Mouse (Mus musculus): ENCODE measurements around the gene Dchs2. TPM values are rescaled to one million over a fixed set of nuclear protein-coding genes. Genes with fewer than 3 reads are reported as not detected.
"Not testable (repeated sequence)": the region's sequence is repeated elsewhere in the genome, so short reads cannot be mapped to it uniquely, and the experiment has no call there.

Gene Dchs2
- 1 to 10 TPM; 5.0 to 5.3 TPM for total RNA-seq (2021)
- long read RNA-seq, experiment 1, partial matches to known transcripts = 0 of 2 reads
- long read RNA-seq, experiment 1, other reads (novel, unspliced or antisense) = 2 of 2 reads
- long read RNA-seq, experiment 2 = 0 reads

DNA sequence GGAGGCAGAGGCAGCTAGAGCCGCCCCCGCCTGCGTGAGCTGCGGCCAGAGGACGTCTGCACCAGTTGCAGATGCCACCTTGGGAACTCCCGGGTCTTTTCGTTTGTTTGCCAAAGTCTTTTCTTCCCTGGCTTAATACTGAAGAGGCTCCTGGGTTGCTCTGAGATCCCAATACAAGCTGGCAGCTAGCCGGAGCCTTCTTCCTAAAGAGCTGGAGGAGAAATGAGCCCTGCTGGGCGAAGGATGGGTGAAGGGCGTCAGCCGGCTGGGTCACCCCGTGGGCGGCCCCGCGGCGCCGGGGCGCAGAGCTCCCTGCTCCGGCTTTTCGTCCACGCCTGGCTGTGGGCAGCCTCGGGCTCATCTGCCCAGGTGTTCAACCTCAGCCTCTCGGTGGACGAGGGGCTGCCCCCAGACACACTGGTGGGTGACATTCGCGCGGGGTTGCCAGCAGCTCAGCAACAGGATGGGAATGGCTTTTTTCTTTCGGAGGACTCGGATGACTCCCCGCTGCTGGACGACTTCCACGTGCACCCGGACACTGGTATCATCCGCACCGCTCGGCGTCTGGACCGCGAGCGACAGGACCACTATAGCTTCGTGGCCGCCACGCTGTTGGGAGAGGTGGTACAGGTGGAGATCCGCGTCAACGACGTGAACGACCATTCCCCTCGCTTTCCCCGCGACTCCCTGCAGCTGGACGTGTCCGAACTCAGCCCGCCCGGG is at the start of gene Dchs2:
TSS of gene Dchs2 (plus strand) at position 223 of the 723 bp plus-strand sequence.
- no peak for DNase-seq (ENCODE audit: low spot score in 2 of 2)

DNA sequence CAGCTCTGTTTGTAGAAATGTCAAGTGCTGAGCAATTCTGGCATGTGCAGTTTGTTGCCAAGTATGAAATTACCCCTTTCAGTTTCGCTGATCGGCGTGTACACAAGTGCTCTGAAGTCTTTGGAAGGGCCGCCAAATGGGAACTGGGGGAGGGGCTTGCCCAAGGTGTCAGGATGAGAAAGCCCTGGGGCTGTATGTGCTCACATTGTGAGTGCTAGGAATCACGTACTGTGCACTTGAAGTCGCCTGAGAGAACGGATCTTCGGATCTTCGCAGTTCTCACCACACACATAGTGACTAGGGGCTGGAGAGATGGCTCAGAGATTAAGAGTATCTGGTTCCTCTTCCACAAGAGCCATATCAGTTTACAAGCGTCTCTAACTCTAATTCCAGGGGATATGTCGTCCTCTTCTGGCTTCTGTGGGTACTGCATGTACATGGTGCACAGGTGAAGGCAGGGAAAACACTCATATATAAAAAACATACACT is 47.1 kb upstream of the Dchs2 start:
- DNase-seq (ENCODE audit: low spot score in 2 of 2) = peak; percentile 41 to 62

DNA sequence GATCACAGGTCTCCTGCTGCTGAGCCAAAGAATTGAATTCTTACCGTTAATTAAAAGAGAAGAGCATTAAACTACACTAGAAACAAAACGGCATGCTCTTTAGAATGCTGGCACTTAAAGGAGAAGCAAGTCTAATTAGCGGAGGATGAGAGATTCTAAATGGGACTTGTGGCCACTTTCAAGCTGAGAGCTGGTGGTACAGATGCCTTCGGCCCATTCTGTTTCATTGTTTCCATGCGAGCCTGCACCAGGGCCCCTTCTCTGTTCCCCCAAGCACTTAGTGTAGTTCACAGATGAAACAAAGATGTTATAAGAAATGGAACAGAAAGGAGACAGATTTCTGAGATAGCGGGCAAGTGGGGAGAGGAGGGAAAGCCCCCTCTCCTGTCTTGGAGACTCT is 30.2 kb upstream of the Dchs2 start:
- no peak for DNase-seq (ENCODE audit: low spot score in 2 of 2)

DNA sequence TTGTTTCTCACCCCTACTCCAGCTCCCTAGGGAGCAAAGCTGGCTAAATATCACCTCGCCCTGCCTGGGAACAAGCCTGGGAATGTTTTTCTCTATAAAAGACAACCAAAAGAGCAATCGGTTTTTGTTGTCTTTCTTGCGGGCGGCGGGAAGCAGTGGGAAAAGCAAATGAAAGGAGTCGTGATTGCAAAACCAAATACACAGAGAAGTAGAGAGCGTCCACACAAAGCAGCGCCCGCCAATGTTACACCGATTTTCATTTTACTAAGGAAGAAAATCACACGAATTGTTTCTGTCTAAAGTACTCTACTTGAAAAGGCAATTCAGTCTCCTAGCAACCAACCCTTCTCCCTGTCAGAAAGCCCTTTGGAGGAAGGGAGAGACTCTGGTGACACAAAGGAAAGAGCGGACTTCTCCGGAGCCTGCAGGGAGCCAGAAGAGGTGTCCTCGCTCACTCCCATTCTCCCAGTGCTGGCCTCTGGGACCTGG is 29.2 kb upstream of the Dchs2 start:
- peak in 1 of 2 experiments; percentile 29 for DNase-seq (ENCODE audit: low spot score in 2 of 2)

DNA sequence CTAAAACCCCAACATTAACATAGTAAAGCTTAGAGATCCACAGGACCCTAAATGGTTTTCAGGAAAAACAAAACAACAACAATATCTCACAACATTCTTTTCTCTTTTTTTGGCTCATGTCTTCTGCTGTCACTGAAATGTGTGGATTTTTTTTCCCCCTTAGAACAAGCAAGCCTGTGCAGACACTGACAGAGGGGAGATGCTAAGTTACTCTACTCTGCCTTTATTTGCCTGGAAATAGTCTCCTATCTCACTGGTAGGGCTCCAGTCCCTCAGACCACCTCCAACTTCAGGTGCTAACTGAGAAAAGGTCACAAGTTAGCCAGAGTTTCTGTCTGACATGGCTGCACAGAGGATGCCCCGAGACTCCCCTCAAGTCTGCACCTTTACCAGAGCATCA is 28.6 kb upstream of the Dchs2 start:
- no peak for DNase-seq (ENCODE audit: low spot score in 2 of 2)

DNA sequence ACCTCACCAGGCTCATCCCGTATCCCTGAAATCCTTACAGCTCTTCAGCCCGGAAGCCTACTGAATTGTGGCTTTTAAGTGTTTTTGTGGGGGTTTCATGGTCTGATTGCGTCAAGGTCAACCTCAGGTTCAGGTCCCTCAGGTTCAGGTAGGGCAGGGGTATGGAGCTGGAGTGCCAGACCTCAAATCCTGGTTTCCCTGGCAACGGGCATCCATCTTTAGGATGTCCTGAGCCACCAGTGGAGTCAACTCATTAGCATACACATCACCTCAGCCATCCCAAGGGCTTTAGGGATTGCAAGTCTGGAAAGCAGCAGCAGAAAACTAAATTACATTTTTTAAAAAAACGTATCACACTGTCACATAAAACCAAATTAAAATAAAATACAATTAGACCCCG is 28.1 kb upstream of the Dchs2 start:
- no peak for DNase-seq (ENCODE audit: low spot score in 2 of 2)

DNA sequence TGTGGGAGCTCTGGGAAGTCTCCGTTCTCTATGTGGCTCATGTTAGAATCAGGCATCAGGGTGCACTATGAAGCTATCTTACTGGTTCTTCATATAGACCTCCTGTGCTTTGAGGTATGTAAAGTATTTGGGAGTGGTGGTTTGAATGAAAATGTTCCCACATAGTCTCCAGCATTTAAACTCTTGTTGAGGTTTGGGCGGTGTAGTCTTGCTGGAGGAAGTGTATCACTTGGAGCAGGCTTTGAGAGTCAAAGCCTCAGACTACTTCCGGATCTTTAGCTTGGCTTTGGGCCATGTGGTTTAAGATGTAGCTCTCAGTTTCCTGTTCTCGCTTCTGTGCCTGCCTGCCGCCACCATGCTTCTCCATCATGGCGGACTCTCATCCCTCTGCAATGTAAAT is 25.5 kb upstream of the Dchs2 start:
- DNase-seq (ENCODE audit: low spot score in 2 of 2) = no peak

DNA sequence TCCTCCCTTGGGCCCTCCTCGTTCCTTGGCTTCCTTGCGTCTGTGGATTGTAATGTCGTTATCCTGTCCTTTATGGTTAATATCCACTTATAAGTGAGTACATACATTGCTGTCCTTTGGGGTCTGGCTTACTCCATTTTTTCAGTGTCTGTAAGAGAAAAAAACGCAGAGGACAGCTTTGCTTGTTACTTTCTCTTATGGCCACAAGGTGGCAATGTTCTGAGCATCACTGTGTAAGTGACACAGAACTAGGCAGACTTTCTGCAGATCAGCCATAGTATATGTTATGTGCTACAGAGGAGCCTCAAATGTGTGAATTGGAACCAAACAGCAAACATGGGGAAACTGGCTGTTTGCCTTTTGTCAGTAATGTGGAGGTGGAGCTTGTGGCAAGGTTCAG is 17.6 kb upstream of the Dchs2 start:
- peak in 1 of 2 experiments; percentile 38 for DNase-seq (ENCODE audit: low spot score in 2 of 2)

DNA sequence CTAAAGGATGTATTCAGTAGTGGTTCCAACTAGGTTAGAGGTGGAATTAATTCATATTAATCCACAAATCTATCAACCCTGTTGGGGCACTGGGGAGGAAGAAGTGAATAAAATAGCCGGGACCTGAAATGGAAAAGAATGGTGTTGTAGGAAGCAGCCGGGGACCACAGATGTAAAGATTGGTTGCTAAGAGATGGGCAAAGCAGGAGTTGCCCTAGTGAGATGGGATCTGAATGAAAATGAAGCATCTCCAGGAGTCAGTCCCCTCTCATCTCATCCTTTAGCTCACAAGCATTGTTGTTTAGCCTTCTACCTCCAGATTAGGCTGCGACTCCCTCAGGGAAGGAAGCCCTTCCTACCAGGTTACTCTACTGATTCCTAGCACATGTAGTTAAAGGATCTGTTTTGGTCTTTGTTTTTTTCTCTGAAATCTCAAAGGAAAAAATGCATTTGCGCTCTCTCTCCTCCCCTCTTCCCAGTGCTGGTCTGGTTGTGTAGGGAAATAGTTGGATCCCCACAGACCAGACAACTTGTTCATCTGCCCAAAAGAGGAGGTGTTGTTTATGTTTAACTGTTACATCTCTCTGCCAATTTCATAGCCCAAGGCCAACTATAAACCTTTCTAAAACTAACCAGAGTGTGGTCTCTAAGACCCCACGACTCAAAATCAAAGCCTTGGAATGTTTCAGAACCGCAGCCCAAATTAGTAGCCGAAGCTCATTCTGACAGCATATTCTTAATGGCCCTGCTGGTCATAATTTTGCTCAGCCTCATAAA is 16.1 kb upstream of the Dchs2 start:
- no peak for DNase-seq (ENCODE audit: low spot score in 2 of 2)

DNA sequence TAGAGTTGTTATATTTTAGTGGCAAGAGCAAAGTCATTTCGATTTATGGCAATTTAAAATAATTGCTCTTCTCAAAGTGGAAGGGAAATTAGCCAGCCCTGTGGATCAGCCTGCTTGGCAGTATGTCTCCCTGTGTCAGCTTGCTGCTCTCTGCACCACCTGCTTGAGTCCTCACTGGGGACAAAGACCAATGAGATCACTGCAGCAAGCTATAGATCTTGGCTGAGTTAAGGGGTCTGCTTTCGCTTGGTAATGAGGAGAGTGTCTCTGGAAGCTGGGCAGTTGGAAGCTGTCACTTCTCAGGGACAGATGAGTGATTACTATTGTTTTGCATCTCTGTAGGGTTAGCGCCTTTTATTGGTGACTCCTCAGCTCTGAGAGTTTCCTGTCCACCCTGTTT is 14.9 kb upstream of the Dchs2 start:
- DNase-seq (ENCODE audit: low spot score in 2 of 2) = no peak

DNA sequence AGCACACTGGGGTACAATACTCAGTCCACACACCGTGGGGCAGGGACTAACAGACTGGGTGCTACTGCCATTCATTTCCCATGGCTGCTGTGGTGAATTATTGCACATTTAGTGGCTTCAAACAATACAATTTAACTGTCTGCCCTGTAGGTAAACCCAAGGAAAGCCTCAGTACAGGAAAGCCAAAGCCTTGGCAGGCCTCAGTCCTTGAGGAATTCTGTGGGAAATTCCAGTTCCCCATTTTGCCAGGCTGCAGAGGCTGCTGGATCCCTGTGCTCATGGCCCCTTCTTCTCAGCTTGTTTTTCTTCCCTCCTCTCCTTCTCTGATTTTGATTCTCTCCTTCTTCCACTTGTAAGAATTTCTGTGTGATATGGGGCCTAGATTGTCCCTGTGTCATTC is 12.8 kb upstream of the Dchs2 start:
- no peak for DNase-seq (ENCODE audit: low spot score in 2 of 2)

DNA sequence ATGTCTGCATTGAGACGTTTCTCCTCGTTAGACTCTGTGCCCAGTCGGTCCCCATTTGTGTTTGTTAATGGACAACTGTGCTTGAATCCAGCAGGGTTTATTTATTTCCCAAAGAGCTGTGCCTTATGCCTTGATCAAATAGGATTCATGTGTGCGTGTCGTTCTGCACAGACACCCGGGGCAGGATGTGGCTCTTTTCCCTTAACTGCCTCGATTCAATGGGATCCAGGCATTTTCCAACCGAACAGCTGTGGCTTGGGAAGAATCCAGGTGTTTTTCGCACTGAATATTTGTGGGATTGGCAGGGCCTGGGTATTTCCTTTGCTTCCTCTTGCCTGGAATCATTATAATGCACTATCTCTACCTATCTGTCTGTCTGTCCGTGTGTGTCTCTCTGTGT is 10.2 kb upstream of the Dchs2 start:
- DNase-seq (ENCODE audit: low spot score in 2 of 2) = no peak

DNA sequence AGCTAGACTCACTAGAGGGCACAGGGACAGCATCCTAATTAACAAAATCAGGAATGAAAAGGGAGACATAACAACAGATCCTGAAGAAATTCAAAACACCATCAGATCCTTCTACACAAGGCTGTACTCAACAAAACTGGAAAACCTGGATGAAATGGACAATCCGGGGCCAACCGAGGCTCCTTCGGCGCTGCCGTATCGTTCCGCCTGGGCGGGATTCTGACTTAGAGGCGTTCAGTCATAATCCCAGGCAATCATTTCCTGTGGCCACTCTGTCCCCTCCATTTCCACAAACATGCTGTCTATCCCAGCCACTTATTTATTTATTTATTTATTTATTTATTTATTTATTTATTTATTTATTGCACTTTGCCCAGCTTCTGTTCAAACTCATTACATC is 3.8 kb upstream of the Dchs2 start:
- DNase-seq (ENCODE audit: low spot score in 2 of 2) = not testable (repeated sequence)

DNA sequence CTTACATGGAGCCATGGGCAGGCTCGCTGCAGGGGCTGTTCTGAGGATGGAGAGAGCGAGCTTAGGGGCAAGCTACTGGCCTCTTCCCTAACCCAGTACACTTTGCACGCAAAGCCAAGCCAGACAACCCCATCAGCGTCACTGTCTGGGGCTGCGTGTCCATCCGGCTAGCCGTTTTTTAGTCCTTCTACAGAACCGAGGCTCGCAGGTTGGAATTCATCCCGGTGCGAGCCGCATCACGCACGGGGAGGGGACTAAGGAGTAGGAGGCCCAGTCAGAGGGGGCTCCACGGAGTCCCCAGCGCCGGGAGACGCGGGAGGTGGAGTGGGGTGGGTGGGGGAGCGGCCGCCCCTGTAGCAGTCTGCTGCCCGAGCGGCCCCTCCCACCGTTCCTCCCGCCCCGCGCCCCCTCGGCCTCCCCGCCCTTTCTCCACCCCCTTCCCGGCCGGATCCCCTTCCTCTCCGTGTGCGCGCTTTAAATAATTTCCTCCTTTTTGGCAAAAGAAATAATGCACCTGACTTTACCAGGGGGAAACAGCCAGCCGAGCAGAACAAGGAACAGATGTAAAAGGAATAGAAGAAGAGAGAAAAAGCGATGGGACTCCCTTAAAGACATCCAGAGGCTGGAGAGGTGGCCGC is 541 bp upstream of the Dchs2 start:
- DNase-seq (ENCODE audit: low spot score in 2 of 2) = no peak

DNA sequence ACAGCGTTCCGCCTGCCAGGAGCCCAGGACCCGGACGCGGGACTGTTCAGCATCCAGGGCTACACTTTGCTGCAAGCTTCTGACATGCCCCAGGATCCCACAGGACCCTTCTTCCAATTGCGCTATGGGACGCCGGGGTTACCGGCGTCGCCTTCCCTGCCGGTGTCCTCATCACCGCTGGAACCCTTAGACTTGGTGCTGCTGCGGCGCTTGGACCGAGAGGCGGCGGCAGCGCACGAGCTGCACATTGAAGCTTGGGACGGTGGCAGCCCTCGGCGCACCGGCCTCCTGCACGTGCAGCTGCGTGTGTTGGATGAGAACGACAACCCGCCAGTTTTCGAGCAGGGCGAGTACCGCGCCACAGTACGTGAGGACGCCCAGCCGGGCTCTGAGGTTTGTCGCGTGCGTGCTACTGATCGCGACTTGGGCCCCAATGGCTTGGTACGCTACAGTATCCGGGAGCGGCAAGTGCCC is 738 bp downstream of the Dchs2 start:
- DNase-seq (ENCODE audit: low spot score in 2 of 2) = no peak

DNA sequence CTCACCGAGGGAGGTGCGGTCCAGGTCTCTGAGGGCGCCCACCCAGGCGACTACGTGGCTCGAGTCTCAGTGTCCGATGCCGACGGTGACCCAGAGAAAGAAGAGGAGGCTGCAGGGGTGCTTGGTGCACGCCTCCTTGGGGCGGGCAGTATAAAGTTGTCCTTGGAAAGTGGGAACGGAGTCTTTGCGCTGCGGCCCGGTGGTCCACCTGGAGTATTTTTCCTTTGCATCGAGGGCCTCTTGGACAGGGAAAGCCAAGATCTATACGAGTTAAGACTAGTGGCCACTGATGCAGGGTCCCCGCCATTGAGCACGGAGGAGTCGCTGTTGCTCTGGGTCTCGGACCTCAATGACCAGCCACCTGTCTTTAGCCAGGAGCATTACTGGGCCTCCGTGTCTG is 1.4 kb downstream of the Dchs2 start:
- DNase-seq (ENCODE audit: low spot score in 2 of 2) = no peak

DNA sequence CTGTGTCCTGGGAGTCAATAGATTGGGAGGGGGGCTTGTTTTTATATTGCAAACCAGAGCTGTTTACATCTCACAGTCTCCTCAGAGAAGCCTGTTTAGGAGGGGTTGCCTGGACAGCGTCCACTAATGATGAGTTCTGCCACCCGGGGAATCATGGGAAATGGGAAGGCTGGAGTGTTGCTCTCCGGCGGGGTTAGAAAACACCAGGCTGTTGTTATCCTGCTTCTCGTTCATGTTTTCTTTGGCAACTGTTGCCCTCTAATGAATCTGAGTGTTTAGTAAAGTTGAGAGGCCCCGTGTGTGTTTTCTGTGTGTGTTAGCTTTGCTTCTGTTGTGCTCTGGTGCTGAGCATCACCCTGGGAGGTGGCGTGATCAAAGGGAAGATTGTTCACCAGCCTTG is 8.7 kb downstream of the Dchs2 start:
- DNase-seq (ENCODE audit: low spot score in 2 of 2) = no peak

DNA sequence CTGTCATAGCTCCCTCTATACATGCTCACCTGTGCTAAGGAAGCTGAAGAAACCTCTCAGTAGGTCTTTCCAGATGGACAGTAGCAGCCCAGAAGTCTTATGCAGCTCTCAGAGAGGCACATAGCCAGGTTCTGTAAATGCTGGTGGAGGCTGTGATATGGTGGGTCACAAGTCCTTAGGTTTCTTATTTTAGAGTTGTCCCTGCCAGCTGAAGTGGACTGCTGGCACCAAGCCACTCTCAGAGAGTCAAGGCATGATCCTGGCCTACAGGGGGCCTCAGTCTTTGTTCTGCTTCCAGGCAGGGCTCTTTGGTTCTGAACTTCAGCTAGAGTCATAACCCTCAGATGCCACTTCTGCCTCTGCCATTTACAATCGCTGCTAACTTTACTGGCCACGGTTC is 11.1 kb downstream of the Dchs2 start:
- DNase-seq (ENCODE audit: low spot score in 2 of 2) = no peak

DNA sequence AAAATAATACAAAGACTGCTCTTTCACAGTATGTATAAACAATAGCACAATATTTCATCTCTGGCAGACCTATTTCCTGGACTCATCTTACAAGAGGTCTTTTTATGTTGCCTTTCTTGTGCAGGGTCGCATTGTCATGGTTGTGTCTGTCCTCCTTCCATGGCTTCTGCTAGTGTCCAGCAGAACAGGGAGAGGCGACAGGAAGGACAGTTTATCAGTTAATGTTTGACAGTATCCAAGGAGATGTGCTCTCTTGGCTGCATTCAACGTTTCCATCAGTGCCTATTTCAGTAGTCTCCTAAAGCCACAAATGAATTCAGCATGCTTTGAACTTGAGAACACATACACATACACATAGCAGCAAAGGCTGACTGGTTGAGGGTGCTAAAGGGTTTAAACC is 17.9 kb downstream of the Dchs2 start:
- no peak for DNase-seq (ENCODE audit: low spot score in 2 of 2)

DNA sequence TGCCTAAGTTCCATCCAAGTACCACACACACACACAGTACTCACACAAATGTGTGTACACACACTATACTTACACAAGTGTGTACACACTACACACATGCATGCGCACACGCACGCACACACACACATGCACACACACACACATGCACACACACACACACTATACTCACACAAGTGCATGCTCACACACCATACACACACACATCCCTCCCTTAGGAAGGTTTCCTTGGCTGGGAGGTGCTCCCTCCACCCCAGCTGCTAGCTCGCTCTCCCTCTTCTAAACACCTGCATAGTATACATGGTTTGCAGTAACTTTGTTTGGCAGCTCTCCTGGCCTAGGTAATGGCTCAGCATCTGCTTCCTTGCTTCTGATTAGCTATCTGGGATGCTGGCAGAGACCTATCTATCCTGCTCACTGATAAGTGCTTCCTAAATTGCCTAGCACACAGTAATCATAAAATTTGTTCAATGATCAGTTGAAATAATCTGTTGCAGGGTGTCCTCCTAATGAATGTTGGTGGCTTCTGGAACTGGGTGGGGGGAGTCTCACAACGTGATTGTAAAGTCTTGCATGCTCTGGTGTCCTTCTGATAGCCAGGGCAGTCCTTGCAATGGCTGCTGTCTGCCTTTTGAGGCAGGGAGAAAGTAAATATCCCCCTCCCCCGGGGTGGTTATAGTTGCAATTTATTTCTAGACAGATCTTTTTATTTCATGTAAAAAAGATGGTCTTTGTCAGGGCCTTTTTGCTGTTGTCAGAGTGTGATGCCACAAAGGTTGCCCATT is 19.7 kb downstream of the Dchs2 start:
- no peak for DNase-seq (ENCODE audit: low spot score in 2 of 2)

DNA sequence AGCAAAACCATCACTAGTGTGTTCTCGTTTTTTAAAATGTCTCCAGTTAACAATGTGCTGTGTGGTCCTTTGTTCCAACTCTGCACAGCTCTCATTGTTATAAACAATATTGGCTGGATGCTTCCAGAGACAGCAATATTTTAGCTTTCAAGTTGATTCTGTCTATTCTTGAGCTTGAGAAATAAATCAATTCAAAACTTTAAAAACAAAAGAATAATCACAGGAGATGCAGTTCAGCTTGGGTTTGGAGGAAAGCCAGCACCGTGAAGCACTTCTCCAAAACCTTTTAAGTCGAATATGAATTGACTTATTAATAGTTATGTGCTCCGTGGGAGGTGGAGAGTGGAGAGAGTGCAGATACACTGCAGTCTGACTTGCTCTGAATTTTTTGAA is 20.3 kb downstream of the Dchs2 start:
- DNase-seq (ENCODE audit: low spot score in 2 of 2) = no peak

All from layer of hippocampus, postnatal 14 days (tissue).